Mouse (Mus musculus): ENCODE results near the gene Slc25a33. TPM values are rescaled to one million over a fixed set of nuclear protein-coding genes. Genes with fewer than 3 reads are reported as not detected.

Slc25a33 gene
- polyA plus RNA-seq, 1 experiment from 2014 or later: 5.9 TPM

- peaks cover 11% of the 10 kb centered on the region for H3K4me1 ChIP-seq
- H3K4me2 ChIP-seq: no peak overlapping the region
- H3K9me3 ChIP-seq: no peaks in the 10 kb centered on the region
- H3K27me3 ChIP-seq (replicated peaks): no peaks in the 10 kb centered on the region
- no peak for ATAC-seq (ENCODE audit: extremely low read depth, insufficient number of reproducible peaks, low FRiP score, low TSS enrichment)
- H3K36me3 ChIP-seq: peaks cover 93% of the 10 kb centered on the region
- no peak overlapping the region for H3K4me3 ChIP-seq
- 91% methylated on average over 17 of the region's 17 CpGs for WGBS
- no peak overlapping the region for H3K9ac ChIP-seq
- no peak overlapping the region for H3K27ac ChIP-seq (replicated peaks)
Observed at GRCm38 (mm10) chr4:149724916-149725470, 49.1 kb downstream of the Slc25a33 start.

DNA sequence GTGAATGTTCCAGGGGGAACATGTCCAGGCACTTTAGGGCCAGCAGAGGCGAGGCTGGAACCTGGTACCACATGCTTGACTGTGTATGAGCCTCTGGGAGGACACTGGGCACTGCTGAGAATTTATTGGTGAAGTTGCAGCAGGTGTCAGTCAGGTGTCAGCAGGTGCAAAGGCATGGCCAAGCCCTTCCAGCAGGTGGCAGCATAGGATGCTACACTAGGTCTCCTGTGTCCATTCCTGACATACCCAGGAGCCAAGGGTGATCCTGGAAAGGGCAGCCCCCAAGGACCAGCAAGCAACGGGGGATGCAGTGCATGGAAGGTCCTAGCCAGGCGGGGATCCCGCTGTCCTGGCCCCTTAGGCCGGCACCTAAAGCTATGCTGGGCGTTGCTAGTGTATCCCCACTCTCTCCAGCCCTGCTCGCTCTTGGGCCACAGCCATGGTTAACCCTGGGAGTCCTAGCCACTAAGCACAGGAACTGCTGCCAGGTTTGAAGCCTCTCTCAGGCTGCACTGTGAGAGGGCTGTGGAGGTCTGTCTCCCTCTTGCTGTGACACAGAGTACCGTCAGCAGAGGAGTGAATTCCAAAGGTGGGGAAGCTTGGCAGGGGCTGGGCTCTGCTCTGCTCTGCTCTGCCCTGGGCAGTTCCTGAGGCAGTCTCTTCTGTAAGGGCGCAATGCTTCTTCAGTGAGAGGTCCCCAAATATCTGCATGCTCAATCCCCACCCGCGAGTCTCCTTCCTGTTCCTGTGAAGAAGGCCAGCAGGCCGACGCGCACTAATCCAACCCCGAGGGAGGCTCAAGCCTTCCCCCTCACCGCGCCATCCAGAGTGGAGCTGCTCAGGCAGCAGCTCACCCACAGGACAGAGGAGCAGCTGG is 50.0 kb downstream of the Slc25a33 start:
- Histone ChIP-seq H3K9me3 (no peaks in the 10 kb centered on the region), H3K4me3 (no peak overlapping the region), H3K27me3 (replicated peaks) (no peaks in the 10 kb centered on the region), H3K27ac (replicated peaks) (no peak overlapping the region), H3K36me3 (peaks cover 93% of the 10 kb centered on the region), H3K4me1 (peaks cover 11% of the 10 kb centered on the region), H3K9ac (no peak overlapping the region), H3K4me2 (no peak overlapping the region)
- WGBS: 77% methylated on average over 17 of the region's 17 CpGs
- ATAC-seq (ENCODE audit: extremely low read depth, insufficient number of reproducible peaks, low FRiP score, low TSS enrichment): no peak

DNA sequence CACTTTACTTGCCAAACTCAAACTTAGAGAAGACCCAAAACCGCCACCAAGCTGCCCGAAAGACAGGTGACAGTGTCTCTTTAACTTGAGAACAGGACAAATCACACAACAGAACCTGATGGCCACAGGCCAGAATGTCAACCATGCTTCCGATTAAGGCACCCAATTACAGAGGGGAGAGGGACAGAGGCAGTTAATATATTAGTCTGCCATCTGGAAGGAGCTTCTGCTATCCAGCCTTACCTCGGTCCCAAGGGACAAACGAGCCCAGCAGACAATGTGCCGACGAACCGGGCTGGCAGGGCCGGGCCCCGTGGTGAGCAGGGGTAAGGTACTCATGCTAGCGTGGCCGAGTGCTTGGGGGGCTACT is 51.1 kb downstream of the Slc25a33 start:
- Histone ChIP-seq H3K9me3 (no peaks in the 10 kb centered on the region), H3K27me3 (replicated peaks) (no peaks in the 10 kb centered on the region), H3K4me3 (no peak overlapping the region), H3K4me2 (no peak overlapping the region), H3K4me1 (peaks cover 11% of the 10 kb centered on the region), H3K36me3 (peaks cover 95% of the 10 kb centered on the region), H3K9ac (no peak overlapping the region), H3K27ac (replicated peaks) (no peak overlapping the region)
- 93% methylated on average over 12 of the region's 12 CpGs for WGBS
- no peak for ATAC-seq (ENCODE audit: extremely low read depth, insufficient number of reproducible peaks, low FRiP score, low TSS enrichment)

GRCm38 (mm10) chr4:149722104-149723020 is 51.7 kb downstream of the Slc25a33 start:
- Histone ChIP-seq H3K9me3 (no peaks in the 10 kb centered on the region), H3K27me3 (replicated peaks) (no peaks in the 10 kb centered on the region), H3K4me2 (no peak overlapping the region), H3K27ac (replicated peaks) (no peak overlapping the region), H3K4me1 (peaks cover 11% of the 10 kb centered on the region), H3K36me3 (peaks cover 95% of the 10 kb centered on the region), H3K4me3 (no peak overlapping the region), H3K9ac (no peak overlapping the region)
- 86% methylated on average over 24 of the region's 24 CpGs for WGBS
- no peak for ATAC-seq (ENCODE audit: extremely low read depth, insufficient number of reproducible peaks, low FRiP score, low TSS enrichment)

- WGBS: 61% methylated on average over 8 of the region's 8 CpGs
- Histone ChIP-seq H3K4me2 (no peak overlapping the region), H3K4me3 (no peak overlapping the region), H3K9me3 (no peaks in the 10 kb centered on the region), H3K27me3 (replicated peaks) (no peaks in the 10 kb centered on the region), H3K36me3 (peaks cover 95% of the 10 kb centered on the region), H3K9ac (no peak overlapping the region), H3K4me1 (peaks cover 11% of the 10 kb centered on the region), H3K27ac (replicated peaks) (no peak overlapping the region)
- ATAC-seq (ENCODE audit: extremely low read depth, insufficient number of reproducible peaks, low FRiP score, low TSS enrichment): no peak
Observed at GRCm38 (mm10) chr4:149721163-149721562, 52.9 kb downstream of the Slc25a33 start.

DNA sequence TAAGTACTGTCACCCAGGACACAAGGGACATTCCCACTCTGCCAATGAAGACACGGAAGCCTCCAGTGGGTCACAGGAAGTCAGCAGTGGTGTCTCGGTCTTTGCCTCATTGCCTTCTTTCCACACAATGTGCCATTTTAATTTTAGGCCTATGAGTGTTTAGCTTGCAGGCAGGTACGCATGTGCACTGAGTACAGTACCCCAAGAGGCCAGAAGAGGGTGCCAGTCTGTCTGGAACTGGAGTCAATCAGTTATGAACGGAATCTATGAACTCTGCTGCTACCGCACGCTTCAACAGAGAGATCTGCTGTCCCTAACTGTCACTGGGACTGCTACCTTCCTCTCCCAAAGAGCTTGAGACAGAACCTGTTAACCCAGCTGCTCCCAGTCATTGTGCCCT is 54.4 kb downstream of the Slc25a33 start:
- Histone ChIP-seq H3K27me3 (replicated peaks) (no peaks in the 10 kb centered on the region), H3K4me3 (no peak overlapping the region), H3K36me3 (peaks cover 95% of the 10 kb centered on the region), H3K4me1 (peaks cover 6% of the 10 kb centered on the region), H3K4me2 (no peak overlapping the region), H3K9me3 (no peaks in the 10 kb centered on the region), H3K27ac (replicated peaks) (no peak overlapping the region), H3K9ac (no peak overlapping the region)
- no peak for ATAC-seq (ENCODE audit: extremely low read depth, insufficient number of reproducible peaks, low FRiP score, low TSS enrichment)
- 83% methylated on average over 6 of the region's 6 CpGs for WGBS

GRCm38 (mm10) chr4:149714542-149714941 is 59.5 kb downstream of the Slc25a33 start:
- Histone ChIP-seq H3K9me3 (no peaks in the 10 kb centered on the region), H3K9ac (no peak overlapping the region), H3K27ac (replicated peaks) (no peak overlapping the region), H3K36me3 (peaks cover 51% of the 10 kb centered on the region), H3K4me1 (peaks cover 6% of the 10 kb centered on the region; the same call in 1 of the 2 replicates), H3K27me3 (replicated peaks) (no peaks in the 10 kb centered on the region), H3K4me2 (no peak overlapping the region), H3K4me3 (no peak overlapping the region)
- no peak for ATAC-seq (ENCODE audit: extremely low read depth, insufficient number of reproducible peaks, low FRiP score, low TSS enrichment)
- 75% methylated on average over 3 of the region's 3 CpGs for WGBS

DNA sequence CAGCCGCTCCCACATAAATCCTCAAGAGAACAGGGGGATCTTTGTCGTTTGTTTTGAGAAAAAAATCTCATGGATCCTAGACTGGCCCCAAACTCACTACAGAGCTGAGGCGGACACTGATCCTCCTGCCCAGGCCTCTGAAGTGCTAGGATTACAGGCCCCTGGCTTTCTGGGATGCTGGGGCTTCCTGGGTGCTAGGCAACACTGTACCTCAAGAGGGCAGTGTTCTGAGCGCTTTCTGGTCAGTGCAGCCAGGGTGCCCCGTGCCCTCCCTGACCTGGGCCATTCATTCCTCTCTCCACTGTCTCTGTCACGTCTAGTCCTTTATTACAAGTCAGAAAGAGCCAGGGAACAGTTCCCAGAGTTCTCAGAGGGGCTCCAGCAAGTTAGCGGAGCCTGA is 62.1 kb downstream of the Slc25a33 start:
- H3K27me3 ChIP-seq (replicated peaks): no peaks in the 10 kb centered on the region
- peaks cover 25% of the 10 kb centered on the region for H3K36me3 ChIP-seq
- no peak overlapping the region for H3K4me2 ChIP-seq
- peaks cover 6% of the 10 kb centered on the region; the same call in 1 of the 2 replicates for H3K4me1 ChIP-seq
- WGBS: 24% methylated on average over 7 of the region's 7 CpGs
- no peak overlapping the region for H3K9ac ChIP-seq
- H3K9me3 ChIP-seq: no peaks in the 10 kb centered on the region
- no peak for ATAC-seq (ENCODE audit: extremely low read depth, insufficient number of reproducible peaks, low FRiP score, low TSS enrichment)
- H3K4me3 ChIP-seq: no peak overlapping the region
- H3K27ac ChIP-seq (replicated peaks): no peak overlapping the region

- no peak overlapping the region for H3K4me2 ChIP-seq
- H3K9ac ChIP-seq: no peak overlapping the region
- no peaks in the 10 kb centered on the region for H3K27me3 ChIP-seq (replicated peaks)
- H3K4me3 ChIP-seq: no peak overlapping the region
- WGBS: 82% methylated on average over 5 of the region's 5 CpGs
- H3K4me1 ChIP-seq: peaks cover 6% of the 10 kb centered on the region; the same call in 1 of the 2 replicates
- no peaks in the 10 kb centered on the region for H3K9me3 ChIP-seq
- no peak for ATAC-seq (ENCODE audit: extremely low read depth, insufficient number of reproducible peaks, low FRiP score, low TSS enrichment)
- no peak overlapping the region for H3K27ac ChIP-seq (replicated peaks)
- peaks cover 20% of the 10 kb centered on the region for H3K36me3 ChIP-seq
Observed at GRCm38 (mm10) chr4:149711485-149711884, 62.6 kb downstream of the Slc25a33 start.

GRCm38 (mm10) chr4:149710510-149710909 is 63.6 kb downstream of the Slc25a33 start:
- H3K27me3 ChIP-seq (replicated peaks): no peaks in the 10 kb centered on the region
- H3K27ac ChIP-seq (replicated peaks): no peak overlapping the region
- H3K9ac ChIP-seq: 0 out of 2 replicates have a peak overlapping the region, but pooled peaks have one; percentile 14
- H3K9me3 ChIP-seq: no peaks in the 10 kb centered on the region
- no peak overlapping the region for H3K4me2 ChIP-seq
- 18% methylated on average over 5 of the region's 5 CpGs for WGBS
- H3K4me1 ChIP-seq: peaks cover 6% of the 10 kb centered on the region; the same call in 1 of the 2 replicates
- H3K4me3 ChIP-seq: no peak overlapping the region
- H3K36me3 ChIP-seq: peaks cover 10% of the 10 kb centered on the region
- ATAC-seq (ENCODE audit: extremely low read depth, insufficient number of reproducible peaks, low FRiP score, low TSS enrichment): peak; percentile 39; the same call in 1 of the 2 replicates

- no peak overlapping the region for H3K27ac ChIP-seq (replicated peaks)
- no peaks in the 10 kb centered on the region for H3K9me3 ChIP-seq
- no peak overlapping the region for H3K4me2 ChIP-seq
- peaks cover 11% of the 10 kb centered on the region for H3K4me1 ChIP-seq
- H3K9ac ChIP-seq: no peak overlapping the region
- ATAC-seq (ENCODE audit: extremely low read depth, insufficient number of reproducible peaks, low FRiP score, low TSS enrichment): no peak
- H3K27me3 ChIP-seq (replicated peaks): peaks cover 2% of the 10 kb centered on the region; the same call in 1 of the 2 replicates
- no peaks in the 10 kb centered on the region for H3K36me3 ChIP-seq
- WGBS: 81% methylated on average over 8 of the region's 8 CpGs
- no peak overlapping the region for H3K4me3 ChIP-seq
Observed at GRCm38 (mm10) chr4:149705941-149706340, 68.1 kb downstream of the Slc25a33 start.
